Mouse (Mus musculus) small intestine, adult 2 months (tissue): ENCODE data around the gene Tns1. TPM values are rescaled to one million over a fixed set of nuclear protein-coding genes. Genes with fewer than 3 reads are reported as not detected.
A peak's percentile ranks its signal among the peaks of the same experiment; 100 is the strongest.

Experiments used
- H3K27ac ChIP-seq: fragments of 200-500 bp; 2 replicates; pipeline ENCODE4 v1.5.1; 2012; ENCODE audit warnings: low read depth, low read length, control low read depth, inconsistent platforms; ENCODE audit not compliant: insufficient read depth
- H3K27me3 ChIP-seq: fragments of 200-500 bp; 2 replicates; pipeline ENCODE4 v1.6.1; 2012; ENCODE audit warnings: mild to moderate bottlenecking, moderate library complexity, low read length, inconsistent platforms; ENCODE audit not compliant: control insufficient read depth, insufficient read depth
- H3K36me3 ChIP-seq: fragments of 200-500 bp; 2 replicates; pipeline ENCODE4 v1.6.1; 2012; ENCODE audit warnings: mild to moderate bottlenecking, low read length, control low read depth, inconsistent platforms; ENCODE audit not compliant: control insufficient read depth, insufficient read depth
- H3K4me1 ChIP-seq: fragments of 200-500 bp; 2 replicates; pipeline ENCODE4 v1.6.1; 2012; ENCODE audit warnings: low read length, inconsistent platforms, mixed read lengths; ENCODE audit not compliant: control insufficient read depth, insufficient read depth, insufficient read length
- H3K4me3 ChIP-seq: fragments of 200-500 bp; 2 replicates; pipeline ENCODE4 v1.5.1; 2012; ENCODE audit warnings: low read depth, mild to moderate bottlenecking, control low read depth, inconsistent platforms, low read length, moderate library complexity
- CTCF ChIP-seq: fragments of 200-500 bp; IDR thresholded peaks from 2 replicates; pipeline ENCODE4 v1.5.1; 2012; ENCODE audit warnings: low read depth, mild to moderate bottlenecking, control low read depth, inconsistent platforms, low read length, moderate library complexity, mixed read lengths; ENCODE audit not compliant: insufficient replicate concordance, insufficient read length; ENCODE audit errors: extremely low read depth
- POLR2A ChIP-seq: fragments of 200-500 bp; IDR thresholded peaks from 2 replicates; pipeline ENCODE4 v1.6.1; 2012; ENCODE audit warnings: low read depth, mild to moderate bottlenecking, control low read depth, inconsistent platforms, low read length, moderate library complexity
- WGBS: fragments of 180-500 bp; shearing (Covaris S2); methylation state at CpG from one replicate; pipeline ENCODE4 v1.1.7; 2018; 5-methylcytosine and 5-hydroxymethylcytosine counted together
- polyA plus RNA-seq: library from polyadenylated mRNA; depleted of rRNA; stranded (reverse); fragments of >200 nt; gene quantifications from 2 replicates; pipeline ENCODE4 v1.2.3, GENCODE M21; 2012

Gene Tns1
- polyA plus RNA-seq, 1 experiment = 79.6 TPM

GRCm38 (mm10) chr1:73952598-73952997 is 171.7 kb downstream of the Tns1 start:
- WGBS = 90% methylated on average over 10 of the region's 10 CpGs
- Histone ChIP-seq H3K4me3 (no peak overlapping the region), H3K27ac (no peak overlapping the region), H3K27me3 (no peaks in the 10 kb centered on the region), H3K36me3 (no peaks in the 10 kb centered on the region; the same call in 1 of the 2 replicates), H3K4me1 (peaks cover 2% of the 10 kb centered on the region)
- TF ChIP-seq POLR2A (no peak), CTCF (no peak)

DNA sequence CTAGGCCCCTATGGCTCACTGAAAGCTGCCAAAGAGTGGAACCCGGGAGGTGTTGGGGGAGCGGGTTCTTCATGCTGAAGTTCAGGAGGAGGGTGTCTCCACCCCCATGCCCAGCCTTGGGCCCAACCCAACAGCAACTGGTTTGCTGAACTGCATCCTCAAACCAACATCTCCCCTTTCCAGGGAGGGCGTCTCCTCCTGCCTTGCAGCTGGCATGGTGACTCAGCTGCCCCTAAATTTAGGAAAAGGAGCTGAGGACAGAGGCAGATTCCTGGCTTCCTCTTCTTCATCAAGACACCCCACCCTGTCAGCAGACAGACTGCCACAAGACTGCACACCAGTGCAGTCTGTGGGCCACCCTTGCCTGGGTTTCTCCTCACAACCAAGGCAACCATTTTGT is 173.1 kb downstream of the Tns1 start:
- TF ChIP-seq CTCF = no peak
- no peak for TF ChIP-seq POLR2A
- no peak overlapping the region for H3K27ac ChIP-seq
- no peaks in the 10 kb centered on the region for H3K27me3 ChIP-seq
- H3K36me3 ChIP-seq = no peaks in the 10 kb centered on the region; the same call in 1 of the 2 replicates
- WGBS = 81% methylated on average over 3 of the region's 3 CpGs
- no peak overlapping the region for H3K4me3 ChIP-seq
- H3K4me1 ChIP-seq = peaks cover 2% of the 10 kb centered on the region

DNA sequence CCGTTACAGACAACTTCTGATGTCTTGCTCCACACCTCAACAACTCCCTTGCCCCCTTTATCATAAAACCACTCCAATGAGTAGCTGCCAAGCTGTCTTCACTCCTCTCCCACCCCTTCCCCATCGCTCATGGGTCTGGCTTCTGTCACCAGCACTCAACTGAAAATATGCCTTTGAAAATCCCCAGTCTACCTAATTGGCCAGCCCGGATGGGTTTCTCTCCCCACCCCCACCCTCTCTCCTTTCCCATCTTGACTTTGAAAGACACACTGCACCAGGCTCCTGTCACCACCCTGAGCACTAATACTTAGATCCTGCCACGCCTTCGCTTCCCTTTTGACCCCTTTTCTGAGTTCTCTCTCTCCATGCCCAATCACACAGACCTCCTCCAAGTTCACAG is 175.5 kb downstream of the Tns1 start:
- no peaks in the 10 kb centered on the region; the same call in 1 of the 2 replicates for H3K36me3 ChIP-seq
- H3K27me3 ChIP-seq = no peaks in the 10 kb centered on the region
- no peak overlapping the region for H3K4me3 ChIP-seq
- H3K4me1 ChIP-seq = no peaks in the 10 kb centered on the region; the same call in 1 of the 2 replicates
- 68% methylated on average over 5 of the region's 5 CpGs for WGBS
- H3K27ac ChIP-seq = no peak overlapping the region
- no peak for TF ChIP-seq CTCF
- no peak for TF ChIP-seq POLR2A

DNA sequence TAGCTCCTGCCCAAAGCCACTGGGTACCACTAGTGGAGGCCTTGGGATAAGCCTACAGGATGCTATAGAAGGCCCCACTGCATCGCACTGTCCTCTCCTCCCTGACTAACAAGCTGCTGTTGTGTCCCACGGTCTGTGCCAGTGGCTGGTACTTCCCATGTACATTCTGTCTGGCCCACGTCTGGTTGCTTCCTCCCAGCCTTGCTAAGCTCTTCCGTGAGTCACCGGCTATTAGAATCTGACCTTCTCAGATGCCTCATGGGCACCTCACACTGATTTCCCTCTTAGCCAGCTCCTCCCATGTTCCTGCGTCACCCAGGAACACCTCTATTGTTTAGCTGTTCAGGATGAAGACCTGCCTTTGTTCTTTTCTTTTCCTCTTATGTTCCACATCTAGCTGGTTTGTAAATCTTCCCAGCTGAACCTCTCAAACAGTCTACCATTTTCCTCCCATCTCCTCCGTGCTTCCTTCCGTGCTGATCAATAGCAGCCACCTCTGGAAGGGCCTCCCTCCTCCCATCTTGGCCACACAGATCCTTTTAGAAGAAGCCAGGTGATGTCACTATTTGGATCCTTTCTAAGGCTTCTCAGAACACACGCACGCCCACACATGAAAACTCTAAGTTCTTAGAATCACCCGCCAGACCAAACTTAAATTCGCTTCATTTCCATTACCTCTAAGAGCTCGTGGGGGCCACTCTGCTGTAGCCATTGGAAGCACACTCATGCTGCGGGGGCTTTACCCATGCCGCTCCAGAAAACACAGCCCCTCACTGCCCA is 176.5 kb downstream of the Tns1 start:
- Histone ChIP-seq H3K4me3 (no peak overlapping the region), H3K4me1 (no peaks in the 10 kb centered on the region; the same call in 1 of the 2 replicates), H3K36me3 (no peaks in the 10 kb centered on the region; the same call in 1 of the 2 replicates), H3K27ac (no peak overlapping the region), H3K27me3 (no peaks in the 10 kb centered on the region)
- TF ChIP-seq POLR2A = no peak
- TF ChIP-seq CTCF = no peak
- 69% methylated on average over 15 of the region's 15 CpGs for WGBS

DNA sequence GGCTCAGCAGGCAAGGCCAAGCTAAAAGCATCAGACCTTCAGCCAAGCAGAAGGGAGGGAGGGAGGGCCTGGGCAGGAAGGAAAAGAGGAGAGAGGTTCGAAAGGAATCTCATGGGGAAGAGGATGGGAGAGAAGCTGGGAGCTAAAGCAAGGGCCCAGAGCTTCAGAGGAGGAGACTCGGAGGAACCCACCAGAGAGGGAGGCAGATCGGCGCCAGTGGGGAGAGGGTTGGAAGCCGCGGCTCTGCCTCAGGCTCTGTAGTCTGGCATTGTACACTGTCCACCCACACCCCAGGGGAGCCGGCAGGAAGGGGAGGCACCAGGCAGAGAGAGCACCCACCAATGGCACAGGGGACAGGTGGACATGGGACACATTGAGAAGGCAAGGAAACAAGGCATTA is 177.5 kb downstream of the Tns1 start:
- no peaks in the 10 kb centered on the region for H3K27me3 ChIP-seq
- no peaks in the 10 kb centered on the region for H3K4me1 ChIP-seq
- no peaks in the 10 kb centered on the region for H3K36me3 ChIP-seq
- WGBS = 67% methylated on average over 7 of the region's 7 CpGs
- no peak overlapping the region for H3K4me3 ChIP-seq
- H3K27ac ChIP-seq = no peak overlapping the region
- TF ChIP-seq CTCF = no peak
- TF ChIP-seq POLR2A = no peak

DNA sequence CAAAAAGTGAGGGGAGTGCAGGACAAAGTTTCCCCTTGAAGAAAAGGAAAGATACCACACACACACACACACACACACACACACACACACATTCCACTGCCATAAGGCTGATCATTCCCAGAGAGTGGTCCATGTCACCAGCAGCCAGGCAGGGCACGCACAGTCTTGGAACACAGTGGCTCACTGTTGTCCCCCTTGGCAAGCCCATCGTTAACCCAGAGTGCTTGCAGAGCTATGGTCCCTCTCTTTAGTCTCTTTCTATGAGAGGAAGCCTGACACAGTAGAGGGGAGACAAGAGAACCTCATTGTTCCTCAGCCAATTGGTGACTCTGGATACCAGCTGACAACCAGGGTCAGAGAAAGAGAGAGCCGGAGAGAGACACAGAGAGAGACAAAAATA is 179.9 kb downstream of the Tns1 start:
- TF ChIP-seq CTCF (no peak), POLR2A (no peak)
- H3K27ac ChIP-seq = no peak overlapping the region
- no peaks in the 10 kb centered on the region for H3K36me3 ChIP-seq
- H3K4me1 ChIP-seq = no peaks in the 10 kb centered on the region
- H3K4me3 ChIP-seq = no peak overlapping the region
- H3K27me3 ChIP-seq = no peaks in the 10 kb centered on the region
- 75% methylated on average over 3 of the region's 3 CpGs for WGBS

GRCm38 (mm10) chr1:73943667-73944289 is 180.5 kb downstream of the Tns1 start:
- no peaks in the 10 kb centered on the region for H3K27me3 ChIP-seq
- WGBS = 74% methylated on average over 9 of the region's 9 CpGs
- TF ChIP-seq CTCF = no peak
- TF ChIP-seq POLR2A = no peak
- no peak overlapping the region for H3K4me3 ChIP-seq
- H3K4me1 ChIP-seq = no peaks in the 10 kb centered on the region
- H3K27ac ChIP-seq = peak overlapping the region; percentile 49; the same call in 1 of the 2 replicates
- H3K36me3 ChIP-seq = no peaks in the 10 kb centered on the region
